Mouse (Mus musculus): ENCODE results near the gene Epp13. TPM values are rescaled to one million over a fixed set of nuclear protein-coding genes. Genes with fewer than 3 reads are reported as not detected.

Gene Epp13
- total and polyA plus RNA-seq, 3 experiments, result not detected

DNA sequence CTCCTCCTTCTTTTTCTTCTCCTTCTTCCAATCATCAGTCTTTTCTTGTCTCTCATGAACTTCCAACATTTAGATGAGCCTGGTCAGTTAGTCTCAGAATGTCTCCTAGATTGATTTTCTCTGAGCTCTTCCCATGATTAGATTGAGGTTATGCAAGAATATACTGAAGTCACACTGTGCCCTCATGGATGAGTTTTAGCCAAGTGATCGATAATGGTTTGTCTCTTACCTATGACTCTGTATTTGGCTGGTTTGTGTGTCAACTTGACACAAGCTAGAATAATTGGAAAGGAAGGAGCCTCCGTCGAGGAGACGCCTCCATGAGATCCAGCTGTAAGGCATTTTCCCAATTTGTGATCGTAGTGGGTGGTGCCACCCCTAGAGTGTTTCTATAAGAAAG is 1.9 kb downstream of the Epp13 start:
- in situ Hi-C loops (cut with MboI; ENCODE audit: low pct_ligation_motif_present, low pct_unique_long_range_greater_than_20kb, low sequenced_read_pairs), result no loop called here
- dilution Hi-C loops (cut with MboI; ENCODE audit: extremely low pct_ligation_motif_present, extremely low pct_unique_long_range_greater_than_20kb, low sequenced_read_pairs), result no loop called here
- TF ChIP-seq JUN (IDR thresholded peaks at IDR 0.05; ENCODE audit: insufficient read depth, low read depth, low read length) (no peak), ETS1 (conservative IDR thresholded peaks at IDR 0.05; ENCODE audit: low read depth, low read length) (no peak), HCFC1 (IDR thresholded peaks at IDR 0.05; ENCODE audit: low read depth, low read length) (no peak), ZKSCAN1 (IDR thresholded peaks at IDR 0.05; ENCODE audit: borderline replicate concordance, low read depth, low read length) (no peak), ZNF384 (IDR thresholded peaks at IDR 0.05; ENCODE audit: low read depth, low read length) (no peak), TCF12 (IDR thresholded peaks at IDR 0.05; ENCODE audit: low read depth, low read length) (no peak), E2F4 (IDR thresholded peaks at IDR 0.05; ENCODE audit: insufficient replicate concordance, low read depth, low read length) (no peak), NELFE (IDR thresholded peaks at IDR 0.05; ENCODE audit: low read depth, low read length) (no peak), ELF1 (IDR thresholded peaks at IDR 0.05; ENCODE audit: low read depth, low read length) (no peak), ZMIZ1 (IDR thresholded peaks at IDR 0.05; ENCODE audit: low read depth, low read length) (no peak), MYC (IDR thresholded peaks at IDR 0.05; ENCODE audit: low read depth, low read length) (no peak), BHLHE40 (IDR thresholded peaks at IDR 0.05; ENCODE audit: low read depth, low read length) (no peak), RCOR1 (conservative IDR thresholded peaks at IDR 0.05; ENCODE audit: low read depth, low read length) (no peak), PAX5 (IDR thresholded peaks at IDR 0.05; ENCODE audit: low read length) (no peak)

GRCm38 (mm10) chr7:6257386-6257785 is 4.9 kb downstream of the Epp13 start:
- no peak overlapping the region for H3K27ac ChIP-seq (ENCODE audit: insufficient read depth, low read depth)
- H3K4me3 ChIP-seq (replicated peaks in 1 of 3; ENCODE audit: low read depth in 2 of 3, low read length in 2 of 3, poor library complexity in 1 of 3), result no peak overlapping the region
- in situ Hi-C loops (cut with MboI; ENCODE audit: low pct_ligation_motif_present, low pct_unique_long_range_greater_than_20kb, low sequenced_read_pairs), result no loop called here
- TF ChIP-seq MXI1 (IDR thresholded peaks at IDR 0.05; ENCODE audit: low read depth, low read length), result no peak
- dilution Hi-C loops (cut with MboI; ENCODE audit: extremely low pct_ligation_motif_present, extremely low pct_unique_long_range_greater_than_20kb, low sequenced_read_pairs), result no loop called here
- H3K4me1 ChIP-seq (ENCODE audit: control insufficient read depth in 1 of 2, insufficient read depth in 2 of 2), result no peaks in the 10 kb centered on the region
- no peak for DNase-seq (ENCODE audit: extremely low read depth)
- H3K36me3 ChIP-seq (replicated peaks in 1 of 2; ENCODE audit: control insufficient read depth in 1 of 2, insufficient read depth in 1 of 2, low read length in 1 of 2), result no peaks in the 10 kb centered on the region
- H3K9ac ChIP-seq (ENCODE audit: insufficient read depth, low read depth), result no peak overlapping the region
- no peak overlapping the region for H3K4me2 ChIP-seq (ENCODE audit: insufficient read depth, low read depth, poor library complexity, severe bottlenecking)
- peaks cover 68% of the 10 kb centered on the region for H3K27me3 ChIP-seq (replicated peaks)
- H3K79me2 ChIP-seq (replicated peaks; ENCODE audit: control insufficient read depth, extremely low read depth, insufficient read depth, poor library complexity, severe bottlenecking), result no peaks in the 10 kb centered on the region
- H3K9me3 ChIP-seq (replicated peaks; ENCODE audit: low read length), result peaks cover 4% of the 10 kb centered on the region

More for the DNA sequence above, 1.9 kb downstream of the Epp13 start:
- Histone ChIP-seq H3K4me2 (ENCODE audit: insufficient read depth, low read depth, poor library complexity, severe bottlenecking) (no peak overlapping the region), H3K36me3 (replicated peaks in 1 of 2; ENCODE audit: control insufficient read depth in 1 of 2, insufficient read depth in 1 of 2, low read length in 1 of 2) (no peaks in the 10 kb centered on the region), H3K4me1 (ENCODE audit: control insufficient read depth in 1 of 2, insufficient read depth in 2 of 2) (no peaks in the 10 kb centered on the region), H3K9me3 (replicated peaks; ENCODE audit: low read length) (peaks cover 4% of the 10 kb centered on the region), H3K27ac (ENCODE audit: insufficient read depth, low read depth) (no peak overlapping the region), H3K9ac (ENCODE audit: insufficient read depth, low read depth) (no peak overlapping the region), H3K4me3 (replicated peaks in 1 of 3; ENCODE audit: low read depth in 2 of 3, low read length in 2 of 3, poor library complexity in 1 of 3) (no peak overlapping the region), H3K79me2 (replicated peaks; ENCODE audit: control insufficient read depth, extremely low read depth, insufficient read depth, poor library complexity, severe bottlenecking) (no peaks in the 10 kb centered on the region), H3K27me3 (replicated peaks) (peaks cover 52% of the 10 kb centered on the region)
- DNase-seq (ENCODE audit: extremely low read depth), result no peak

Measured in CH12.LX (cell line).